Mouse (Mus musculus): Measurements from ENCODE around the gene Knstrn.

The Knstrn gene

GRCm38 (mm10) chr2:118861454-118862339 is 47.9 kb downstream of the Knstrn start, which contains the start of gene Ivd:
TSS of gene Ivd (plus strand) at chr2:118861954.
- DNase-seq (ENCODE audit: low read depth, low spot score) = peak; percentile 95

DNA sequence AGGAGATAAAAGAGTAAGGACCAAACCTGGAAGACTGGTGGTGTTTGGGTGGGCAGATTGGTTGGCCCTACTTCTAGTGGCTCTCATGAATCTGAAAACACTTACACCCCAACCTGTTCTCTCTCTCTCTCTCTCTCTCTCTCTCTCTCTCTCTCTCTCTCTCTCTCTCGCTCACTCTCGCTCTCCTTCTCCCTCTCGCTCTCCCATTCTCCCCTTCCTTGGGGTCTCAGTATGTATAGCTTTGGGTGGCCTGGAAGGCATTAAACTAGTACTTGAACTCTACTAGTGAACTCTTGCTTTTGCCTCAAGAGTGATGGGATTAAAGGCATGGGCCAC is 48.5 kb downstream of the Knstrn start:
- DNase-seq (ENCODE audit: low read depth, low spot score) = no peak

GRCm38 (mm10) chr2:118870601-118871000 is 56.8 kb downstream of the Knstrn start:
- no peak for DNase-seq (ENCODE audit: low read depth, low spot score)

GRCm38 (mm10) chr2:118871032-118871431 is 57.2 kb downstream of the Knstrn start:
- DNase-seq (ENCODE audit: low read depth, low spot score) = no peak

DNA sequence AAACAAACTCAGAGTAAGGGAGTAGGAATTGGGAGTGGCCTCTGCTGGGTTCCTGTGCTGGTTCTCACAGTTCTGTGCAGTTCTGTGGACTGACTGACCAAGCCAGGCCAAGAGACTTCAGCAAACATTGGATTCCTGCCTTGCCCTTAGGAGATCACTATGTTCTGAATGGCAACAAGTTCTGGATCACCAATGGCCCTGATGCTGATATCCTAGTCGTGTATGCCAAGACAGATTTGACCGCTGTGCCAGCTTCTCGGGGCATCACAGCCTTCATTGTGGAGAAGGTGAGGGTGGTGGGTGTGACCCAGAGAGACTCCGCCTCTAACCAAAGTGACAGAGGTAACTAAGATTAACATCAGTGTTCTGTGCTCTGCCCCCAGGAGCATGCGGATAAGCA is 59.2 kb downstream of the Knstrn start:
- DNase-seq (ENCODE audit: low read depth, low spot score) = no peak

- DNase-seq (ENCODE audit: low read depth, low spot score) = no peak
These were observed 60.2 kb downstream of the Knstrn start for GRCm38 (mm10) chr2:118873890-118874430.

GRCm38 (mm10) chr2:118875316-118875715 is 61.5 kb downstream of the Knstrn start:
- DNase-seq (ENCODE audit: low read depth, low spot score) = no peak

GRCm38 (mm10) chr2:118876453-118876852 is 62.6 kb downstream of the Knstrn start:
- no peak for DNase-seq (ENCODE audit: low read depth, low spot score)

DNA sequence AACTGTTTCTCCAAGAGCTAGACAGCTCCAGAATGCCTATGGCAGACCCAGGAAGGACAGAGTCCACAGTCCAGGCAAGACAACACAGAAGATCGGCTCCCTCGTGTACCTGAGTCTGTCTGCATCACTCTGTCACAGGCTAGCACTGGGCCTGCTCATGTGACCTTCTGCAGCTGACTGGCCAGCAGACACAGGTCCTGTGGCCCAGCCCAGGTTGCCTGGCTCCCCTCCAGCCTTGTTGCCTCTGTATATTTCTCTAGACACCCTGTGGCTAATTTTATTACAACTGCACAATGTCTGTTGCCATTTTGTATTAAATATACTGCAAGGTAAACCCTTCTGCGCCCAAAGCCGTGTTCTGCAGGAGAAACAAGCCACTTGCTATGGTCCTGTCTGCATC is 67.2 kb downstream of the Knstrn start:
- DNase-seq (ENCODE audit: low read depth, low spot score) = no peak

DNA sequence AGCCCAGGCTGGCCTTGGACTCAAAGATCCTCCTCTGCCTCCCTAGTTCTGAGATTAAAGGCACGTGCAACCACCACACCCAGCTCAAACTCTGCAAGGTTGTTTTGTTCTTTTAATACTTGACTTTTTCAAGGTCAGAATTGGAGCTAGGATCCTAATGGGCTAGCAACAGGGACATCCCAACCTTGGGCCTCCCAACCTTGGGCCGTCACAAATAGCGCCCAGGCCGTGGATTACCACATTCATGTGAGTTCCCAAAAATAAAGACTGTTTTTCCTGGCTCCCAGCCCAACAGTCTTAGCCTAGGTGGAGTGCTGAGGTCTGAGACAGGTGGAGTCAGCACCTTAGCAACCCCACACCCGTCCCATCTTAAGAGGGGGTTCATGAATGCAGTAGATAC is 68.2 kb downstream of the Knstrn start:
- DNase-seq (ENCODE audit: low read depth, low spot score) = no peak

DNA sequence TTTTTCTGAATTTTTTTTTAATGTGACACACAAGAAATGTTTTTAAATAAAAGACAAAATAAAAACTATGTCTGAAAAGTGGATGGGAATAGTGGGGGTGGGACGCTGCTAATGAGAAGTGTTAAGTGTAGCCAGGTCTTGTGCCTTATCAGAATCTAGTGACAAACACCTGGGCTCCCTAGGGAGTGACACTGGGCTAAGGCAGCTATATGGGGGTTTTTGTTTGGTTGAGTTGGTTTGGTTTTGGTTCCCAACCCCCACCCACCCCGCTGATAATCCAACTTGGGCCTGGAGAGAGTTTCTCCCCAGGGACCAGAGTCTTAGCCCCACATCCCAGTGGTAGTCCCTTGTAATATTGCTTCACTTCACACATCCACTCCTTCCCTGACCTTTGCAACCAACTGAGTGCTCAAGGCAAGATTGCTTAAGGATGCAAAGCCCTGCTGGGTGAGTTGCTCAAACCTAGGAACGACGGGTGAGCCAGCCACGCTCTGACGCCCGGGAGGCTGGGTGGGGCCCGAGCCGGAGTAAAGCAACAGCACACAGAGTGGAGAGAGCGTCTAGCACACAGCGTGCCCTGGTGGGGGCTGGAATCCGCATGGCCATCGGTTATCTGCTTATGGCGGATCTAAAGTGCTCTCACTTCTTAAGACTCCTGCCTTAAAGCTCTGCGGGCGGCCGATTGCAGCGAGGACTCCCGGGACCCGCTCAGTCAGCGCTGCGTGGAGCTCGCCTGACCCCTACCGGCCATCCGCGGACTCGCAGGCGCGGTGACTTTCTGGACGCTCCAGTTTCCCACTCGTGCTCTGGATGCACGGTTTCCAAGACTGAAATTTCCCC is 69.3 kb downstream of the Knstrn start:
- DNase-seq (ENCODE audit: low read depth, low spot score) = peak; percentile 71

- DNase-seq (ENCODE audit: low read depth, low spot score) = no peak
These were observed 73.6 kb downstream of the Knstrn start for GRCm38 (mm10) chr2:118887440-118887839.

- DNase-seq (ENCODE audit: low read depth, low spot score) = no peak
These were observed 74.2 kb downstream of the Knstrn start for GRCm38 (mm10) chr2:118887845-118888548.

DNA sequence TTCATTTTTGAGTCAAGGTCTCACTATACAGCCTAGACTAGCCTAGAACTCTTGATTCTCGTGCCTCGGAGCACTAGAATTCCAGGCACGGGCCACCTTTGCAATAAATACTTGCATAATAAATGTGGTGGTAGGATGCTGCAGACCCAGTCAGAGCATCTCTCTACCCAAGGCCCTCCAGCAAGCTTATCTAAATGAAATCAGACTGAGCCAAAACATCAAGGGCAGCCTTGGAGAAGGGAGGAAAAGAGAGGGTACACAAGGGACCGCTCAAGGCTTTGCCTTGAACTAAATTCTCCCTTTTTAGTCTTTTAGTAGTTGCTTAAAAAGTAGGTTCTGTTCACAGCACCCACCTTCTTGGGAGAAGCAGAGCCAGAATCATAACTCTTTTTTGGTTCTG is 77.4 kb downstream of the Knstrn start:
- DNase-seq (ENCODE audit: low read depth, low spot score) = no peak

DNA sequence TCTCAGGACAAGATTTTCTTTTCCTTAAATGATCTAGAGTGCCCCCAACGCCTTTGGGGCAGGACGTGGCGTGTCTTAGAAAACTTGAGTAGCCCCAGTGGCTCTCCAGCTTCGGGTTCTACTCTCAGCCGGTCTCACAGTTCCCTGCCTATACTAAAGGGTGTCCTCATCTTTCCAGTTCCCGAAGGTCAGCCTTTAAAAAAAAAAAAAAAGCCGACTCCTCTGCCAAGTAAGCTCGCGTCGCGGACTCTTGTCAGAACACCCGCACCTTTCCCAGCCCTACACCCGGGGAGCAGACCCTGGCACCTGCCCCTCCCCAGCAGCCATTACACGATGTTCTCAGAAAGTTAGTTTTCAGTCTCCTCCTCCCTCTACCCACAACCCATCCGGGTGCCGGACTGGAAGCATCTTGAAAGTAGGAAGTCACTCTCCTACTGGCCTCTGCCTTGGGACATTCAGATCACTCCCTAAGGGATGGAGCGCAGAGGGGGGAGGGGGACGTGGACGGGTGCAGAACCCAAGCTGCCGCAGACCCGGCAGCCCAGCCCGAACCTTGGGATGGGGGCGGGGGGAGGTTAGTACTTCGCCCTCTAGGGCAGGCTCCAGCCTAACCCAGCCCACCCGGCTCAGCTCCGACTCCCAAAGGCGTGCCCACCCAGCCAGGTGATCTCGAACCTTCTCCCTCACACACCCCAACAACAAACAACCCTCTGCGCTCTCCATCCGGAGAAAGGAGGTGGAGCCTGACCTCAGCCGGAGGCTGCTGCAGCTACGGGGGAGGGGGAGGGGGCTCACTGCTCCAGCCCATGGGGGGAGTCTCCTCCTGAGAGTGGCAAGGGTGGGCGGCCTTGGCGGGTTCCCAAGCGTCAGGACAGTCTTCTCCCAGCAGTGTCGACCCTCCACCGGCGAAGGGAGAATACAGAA is 82.4 kb downstream of the Knstrn start:
- DNase-seq (ENCODE audit: low read depth, low spot score) = peak; percentile 84

DNA sequence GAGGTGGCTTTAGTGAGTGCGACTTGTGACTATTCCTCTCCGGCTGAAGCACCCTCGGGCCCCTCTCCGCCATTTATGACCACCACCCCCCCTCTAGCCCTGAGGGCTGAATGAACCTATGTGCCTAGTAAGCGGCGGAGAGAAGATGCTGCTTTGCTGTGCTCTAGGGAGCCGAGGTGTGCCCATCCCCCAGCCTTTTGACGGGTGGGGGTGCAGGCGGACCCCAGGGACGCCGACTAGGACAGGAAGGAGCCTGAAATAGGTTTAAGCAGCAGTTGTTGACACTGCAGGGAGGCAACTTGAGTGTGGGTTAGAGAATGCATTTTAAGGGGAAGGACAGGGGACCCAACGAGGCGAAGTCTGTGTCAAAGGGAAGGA is 83.1 kb downstream of the Knstrn start:
- no peak for DNase-seq (ENCODE audit: low read depth, low spot score)

DNA sequence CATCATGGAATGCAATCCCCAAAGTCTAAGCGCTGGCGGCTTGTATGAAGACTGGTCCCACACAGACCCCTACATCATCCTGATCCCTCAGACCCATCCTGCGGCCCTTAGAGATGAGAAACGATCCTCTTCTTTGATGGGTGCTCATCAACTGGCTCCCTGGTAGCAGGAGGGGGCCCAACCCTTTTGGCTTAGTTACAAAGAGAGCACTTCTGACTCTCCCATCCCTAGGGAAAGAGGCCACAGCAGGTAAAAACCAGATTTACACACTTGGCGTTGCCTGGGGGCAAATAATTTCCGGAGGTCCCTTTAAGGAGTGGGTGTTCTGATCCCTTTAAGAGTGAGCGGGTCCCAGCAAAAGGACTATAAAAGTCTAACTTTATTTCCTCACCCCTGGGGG is 83.6 kb downstream of the Knstrn start:
- peak; percentile 61 for DNase-seq (ENCODE audit: low read depth, low spot score)

GRCm38 (mm10) chr2:118897808-118898207 is 84.0 kb downstream of the Knstrn start:
- no peak for DNase-seq (ENCODE audit: low read depth, low spot score)

- no peak for DNase-seq (ENCODE audit: low read depth, low spot score)
These were observed 85.0 kb downstream of the Knstrn start for GRCm38 (mm10) chr2:118898771-118899170.

DNA sequence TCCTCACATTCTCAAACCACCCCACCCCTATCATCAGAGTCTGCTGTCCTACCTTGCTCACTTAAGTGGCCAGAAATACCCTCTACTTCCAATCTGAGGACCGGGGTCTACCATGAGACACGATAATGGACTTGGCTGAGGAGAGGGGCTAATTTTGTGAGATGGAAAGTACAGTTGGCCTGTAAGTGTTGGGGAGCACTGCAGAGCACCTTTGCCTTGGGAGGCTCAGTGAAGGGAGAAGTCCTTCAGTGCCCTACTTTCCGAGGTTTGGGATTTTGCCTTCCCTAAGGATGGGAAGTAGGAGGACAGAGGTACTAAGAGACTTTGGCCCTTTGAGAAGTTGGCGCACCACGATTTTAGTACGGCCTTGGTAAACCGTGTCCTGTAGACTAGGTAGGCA is 85.5 kb downstream of the Knstrn start:
- no peak for DNase-seq (ENCODE audit: low read depth, low spot score)

Data from ES-CJ7 (cell line).